Mouse (Mus musculus) heart, embryonic 16.5 days (tissue): ENCODE data around the gene Nucks1. TPM values are rescaled to one million over a fixed set of nuclear protein-coding genes. Genes with fewer than 3 reads are reported as not detected.
"Not testable (repeated sequence)": the region's sequence is repeated elsewhere in the genome, so short reads cannot be mapped to it uniquely, and the experiment has no call there.

ENCODE experiments used
- ATAC-seq: fragments of 200-750 bp; cut with Nextera tagmentation; replicated peaks from 2 replicates; pipeline ENCODE4 v1.8.0; 2017; ENCODE audit warnings: moderate number of reproducible peaks; ENCODE audit not compliant: insufficient read depth, low FRiP score; ENCODE audit errors: extremely low read depth
- H3K27ac ChIP-seq: fragments of 300-500 bp; sonication (generic); 2 replicates; pipeline ENCODE4 v1.5.1; 2014; ENCODE audit warnings: mild to moderate bottlenecking, low read length, control low read depth, moderate library complexity
- H3K27me3 ChIP-seq: fragments of 300-500 bp; sonication (generic); 2 replicates; pipeline ENCODE4 v1.6.1; 2014; ENCODE audit warnings: low read length, mixed read lengths; ENCODE audit not compliant: control insufficient read depth, insufficient read depth
- H3K36me3 ChIP-seq: fragments of 300-500 bp; sonication (generic); 2 replicates; pipeline ENCODE4 v1.6.1; 2014; ENCODE audit not compliant: control insufficient read depth, insufficient read depth
- H3K4me1 ChIP-seq: fragments of 300-500 bp; sonication (generic); 2 replicates; pipeline ENCODE4 v1.6.1; 2014; ENCODE audit warnings: low read length, mixed read lengths; ENCODE audit not compliant: control insufficient read depth, insufficient read depth
- H3K4me2 ChIP-seq: fragments of 300-500 bp; sonication (generic); 2 replicates; pipeline ENCODE4 v1.6.1; 2014; ENCODE audit warnings: low read depth, mild to moderate bottlenecking, control low read depth, low read length
- H3K4me3 ChIP-seq: fragments of 300-500 bp; sonication (generic); 2 replicates; pipeline ENCODE4 v1.5.1; 2014; ENCODE audit warnings: mild to moderate bottlenecking, control low read depth, low read length
- H3K9ac ChIP-seq: fragments of 300-500 bp; sonication (generic); 2 replicates; pipeline ENCODE4 v1.6.1; 2014; ENCODE audit warnings: low read length, control low read depth
- H3K9me3 ChIP-seq: fragments of 300-500 bp; sonication (generic); replicated peaks from 2 replicates; pipeline ENCODE4 v1.6.1; 2016; ENCODE audit warnings: low read length; ENCODE audit not compliant: control insufficient read depth
- WGBS: fragments of 180-500 bp; shearing (Covaris S2); extraction: QIAGEN DNeasy Blood & Tissue Kit; methylation state at CpG from one replicate; pipeline ENCODE4 v1.1.7; 2014; 5-methylcytosine and 5-hydroxymethylcytosine counted together
- polyA plus RNA-seq: library from polyadenylated mRNA; unstranded; fragments of >200 nt; fragmentation: Nextera tagmentation; extraction: Ambion mirVana; gene quantifications from 2 replicates; pipeline ENCODE4 v1.2.1, GENCODE M21; 2015

Nucks1 gene
- polyA plus RNA-seq, 1 experiment from 2014 or later = 46.9 TPM

- WGBS = 85% methylated on average over 3 of the region's 3 CpGs
- Histone ChIP-seq H3K4me2 (no peak overlapping the region), H3K4me3 (no peak overlapping the region), H3K4me1 (peaks cover 11% of the 10 kb centered on the region), H3K9me3 (no peaks in the 10 kb centered on the region), H3K27me3 (0 out of 2 replicates have a peak, but pooled peaks cover 9% of the 10 kb centered on the region), H3K27ac (no peak overlapping the region), H3K36me3 (no peaks in the 10 kb centered on the region), H3K9ac (no peak overlapping the region)
- no peak for ATAC-seq
Observed at GRCm38 (mm10) chr1:131908456-131908855, 1.9 kb upstream of the Nucks1 start.

- not testable (repeated sequence) for ATAC-seq, H3K27me3 ChIP-seq, H3K36me3 ChIP-seq, H3K4me2 ChIP-seq, H3K9me3 ChIP-seq, H3K27ac ChIP-seq, H3K9ac ChIP-seq, H3K4me3 ChIP-seq
- 95% methylated on average over 2 of the region's 2 CpGs for WGBS
- peaks cover 11% of the 10 kb centered on the region for H3K4me1 ChIP-seq
Observed at GRCm38 (mm10) chr1:131909236-131909635, 1.1 kb upstream of the Nucks1 start.

- 0 out of 2 replicates have a peak, but pooled peaks cover 3% of the 10 kb centered on the region for H3K27me3 ChIP-seq
- H3K4me3 ChIP-seq = peak overlapping the region; percentile 98
- H3K36me3 ChIP-seq = 0 out of 2 replicates have a peak, but pooled peaks cover under 1% of the 10 kb centered on the region
- peak; percentile 74 for ATAC-seq
- H3K4me2 ChIP-seq = peak overlapping the region; percentile 72
- WGBS = under 1% methylated on average over 85 of the region's 88 CpGs
- peak overlapping the region; percentile 98 for H3K27ac ChIP-seq
- H3K9ac ChIP-seq = peak overlapping the region; percentile 100
- H3K9me3 ChIP-seq = no peaks in the 10 kb centered on the region
- H3K4me1 ChIP-seq = peaks cover 16% of the 10 kb centered on the region
Observed at GRCm38 (mm10) chr1:131910674-131911558, 582 bp downstream of the Nucks1 start.

GRCm38 (mm10) chr1:131917634-131918033 is 7.3 kb downstream of the Nucks1 start:
- peaks cover 13% of the 10 kb centered on the region for H3K4me1 ChIP-seq
- no peak overlapping the region for H3K27ac ChIP-seq
- no peak for ATAC-seq
- 60% methylated on average over 6 of the region's 6 CpGs for WGBS
- H3K4me3 ChIP-seq = no peak overlapping the region
- no peak overlapping the region for H3K4me2 ChIP-seq
- H3K36me3 ChIP-seq = peaks cover 34% of the 10 kb centered on the region
- H3K27me3 ChIP-seq = no peaks in the 10 kb centered on the region
- H3K9me3 ChIP-seq = no peaks in the 10 kb centered on the region
- H3K9ac ChIP-seq = no peak overlapping the region

GRCm38 (mm10) chr1:131919052-131919451 is 8.7 kb downstream of the Nucks1 start:
- Histone ChIP-seq H3K9ac (no peak overlapping the region), H3K4me2 (no peak overlapping the region), H3K36me3 (peaks cover 42% of the 10 kb centered on the region), H3K4me3 (no peak overlapping the region), H3K9me3 (no peaks in the 10 kb centered on the region), H3K27me3 (no peaks in the 10 kb centered on the region), H3K4me1 (peaks cover 13% of the 10 kb centered on the region), H3K27ac (no peak overlapping the region)
- ATAC-seq = no peak
- WGBS = 94% methylated on average over 2 of the region's 2 CpGs

- Histone ChIP-seq H3K9me3 (no peaks in the 10 kb centered on the region), H3K4me1 (peaks cover 5% of the 10 kb centered on the region; the same call in 1 of the 2 replicates)
Observed at GRCm38 (mm10) chr1:131922100-131922499, 11.8 kb downstream of the Nucks1 start.

GRCm38 (mm10) chr1:131933471-131933870 is 23.1 kb downstream of the Nucks1 start:
- H3K4me1 ChIP-seq = peaks cover 6% of the 10 kb centered on the region
- no peak overlapping the region for H3K27ac ChIP-seq
- H3K4me3 ChIP-seq = no peak overlapping the region
- H3K27me3 ChIP-seq = no peaks in the 10 kb centered on the region
- no peaks in the 10 kb centered on the region for H3K9me3 ChIP-seq
- H3K9ac ChIP-seq = no peak overlapping the region
- WGBS = 87% methylated on average over 2 of the region's 2 CpGs
- peaks cover 31% of the 10 kb centered on the region for H3K36me3 ChIP-seq
- no peak for ATAC-seq
- no peak overlapping the region for H3K4me2 ChIP-seq

More at GRCm38 (mm10) chr1:131922100-131922499, 11.8 kb downstream of the Nucks1 start:
- WGBS = 91% methylated on average over 3 of the region's 3 CpGs
- Histone ChIP-seq H3K36me3 (peaks cover 62% of the 10 kb centered on the region), H3K27me3 (no peaks in the 10 kb centered on the region), H3K4me3 (no peak overlapping the region), H3K27ac (no peak overlapping the region), H3K4me2 (no peak overlapping the region), H3K9ac (no peak overlapping the region)
- ATAC-seq = no peak

GRCm38 (mm10) chr1:131937659-131938305 is 27.4 kb downstream of the Nucks1 start:
- Histone ChIP-seq H3K27ac (no peak overlapping the region), H3K36me3 (peaks cover 6% of the 10 kb centered on the region; the same call in 1 of the 2 replicates), H3K9me3 (no peaks in the 10 kb centered on the region), H3K4me1 (peaks cover 28% of the 10 kb centered on the region), H3K4me3 (no peak overlapping the region), H3K9ac (no peak overlapping the region), H3K4me2 (no peak overlapping the region), H3K27me3 (no peaks in the 10 kb centered on the region)
- ATAC-seq = no peak
- WGBS = 58% methylated on average over 6 of the region's 6 CpGs

GRCm38 (mm10) chr1:131938811-131939210 is 28.5 kb downstream of the Nucks1 start:
- H3K9me3 ChIP-seq = no peaks in the 10 kb centered on the region
- ATAC-seq = peak; percentile 73
- peaks cover 6% of the 10 kb centered on the region; the same call in 1 of the 2 replicates for H3K36me3 ChIP-seq
- H3K4me1 ChIP-seq = peaks cover 28% of the 10 kb centered on the region
- H3K27me3 ChIP-seq = no peaks in the 10 kb centered on the region
- peak overlapping the region; percentile 13 for H3K4me2 ChIP-seq
- no peak overlapping the region for H3K4me3 ChIP-seq
- H3K27ac ChIP-seq = peak overlapping the region; percentile 63
- no peak overlapping the region for H3K9ac ChIP-seq
- 11% methylated on average over 1 of the region's 1 CpGs for WGBS
